ENCODE assay signal across 14 mouse cellular contexts in the genomic region with DNA sequence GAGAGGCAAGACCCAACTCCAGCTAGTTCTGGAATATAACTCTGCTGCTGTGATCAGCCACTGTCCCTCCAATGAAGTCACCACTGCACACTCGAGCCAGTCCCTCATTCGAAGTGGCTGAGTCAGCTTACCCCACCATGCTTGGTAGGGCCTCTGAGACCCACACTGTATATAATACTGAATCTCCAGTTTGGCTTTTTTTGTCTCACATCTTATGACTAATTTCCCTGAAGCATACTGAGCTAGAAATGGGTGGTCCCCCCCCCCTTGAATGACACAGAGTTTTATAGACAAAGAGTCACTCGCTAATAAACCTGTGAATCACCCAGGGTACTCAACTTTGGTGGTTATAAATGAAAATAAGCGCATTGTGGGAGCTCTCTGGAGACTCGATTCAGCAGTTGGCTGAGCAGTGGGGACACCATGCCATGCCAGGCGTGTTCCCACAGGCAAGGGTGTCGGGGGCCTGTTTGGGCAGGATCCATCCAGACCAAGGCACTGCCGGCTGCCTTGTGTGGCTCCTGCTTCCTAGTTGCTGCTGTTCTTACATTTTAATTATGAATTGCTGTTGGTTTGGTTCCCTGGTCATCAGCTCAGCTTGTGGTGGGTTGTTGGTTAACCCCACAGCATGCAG.
"Had no signal": no experiment of that assay in that cellular context is flagged by ENCODE, and none has a peak within 500 bp of the region (broad histone marks: within the 10 kb centered on the region; RNA-seq: fewer than 3 reads in every experiment).

No protein-coding gene starts in this region.

- H3K9ac ChIP-seq: kidney, embryonic 15.5 days; liver, embryonic 12.5 days; lung, embryonic 14.5 days; neural tube, embryonic 12.5 days had no signal

- H3K36me3 ChIP-seq: kidney, embryonic 15.5 days; liver, embryonic 12.5 days; midbrain, embryonic 10.5 days; neural tube, embryonic 12.5 days had no signal

- H3K9me3 ChIP-seq: kidney, embryonic 15.5 days; liver, embryonic 12.5 days; midbrain, embryonic 10.5 days; neural tube, embryonic 12.5 days had no signal

- H3K27ac ChIP-seq: kidney, embryonic 15.5 days; liver, embryonic 12.5 days; midbrain, embryonic 10.5 days; neural tube, embryonic 12.5 days had no signal

- H3K27me3 ChIP-seq: kidney, embryonic 15.5 days; liver, embryonic 12.5 days; neural tube, embryonic 12.5 days had no signal

- H3K4me1 ChIP-seq: kidney, embryonic 15.5 days; neural tube, embryonic 12.5 days had no signal

- H3K4me2 ChIP-seq: kidney, embryonic 15.5 days; liver, embryonic 12.5 days; lung, embryonic 14.5 days; neural tube, embryonic 12.5 days had no signal

- ATAC-seq: intestine, embryonic 16.5 days; liver, embryonic 12.5 days had no signal

- DNase-seq: kidney, adult 2 months; kidney, postnatal 25 days; layer of hippocampus, postnatal 36 days; lung, embryonic 14.5 days; lung, postnatal 10 days; lung, postnatal 4 days; midbrain, embryonic 14.5 days; thymus, adult 2 months; thymus, postnatal 36 days had no signal

- H3K4me3 ChIP-seq: kidney, embryonic 15.5 days; liver, embryonic 12.5 days; midbrain, embryonic 10.5 days; neural tube, embryonic 12.5 days had no signal
